In the genomic region with DNA sequence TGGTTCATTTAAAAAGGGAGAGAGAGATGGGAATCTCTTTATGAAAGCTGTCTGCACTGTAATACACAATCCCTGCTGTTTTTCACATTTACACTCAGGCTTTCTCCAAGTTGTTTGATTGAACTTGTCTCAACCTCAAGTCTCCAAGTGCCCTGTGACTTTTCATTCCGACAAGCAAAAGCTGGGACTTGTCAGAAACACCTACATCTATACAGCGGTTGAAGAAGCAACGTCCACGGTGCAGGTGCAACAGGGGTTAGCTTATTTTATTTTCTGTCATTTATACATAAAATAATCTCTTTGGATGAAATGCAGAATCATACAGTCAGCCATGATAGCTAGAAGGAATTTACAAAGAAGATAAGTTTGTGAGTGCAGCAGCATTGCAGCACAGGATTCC, we compare ENCODE assay signal across 21 mouse cellular contexts.
"Had no signal": no experiment of that assay in that cellular context is flagged by ENCODE, and none has a peak within 500 bp of the region (broad histone marks: within the 10 kb centered on the region; RNA-seq: fewer than 3 reads in every experiment).

No protein-coding gene starts in this region.

- H3K4me1 ChIP-seq: limb, embryonic 10.5 days; limb, embryonic 13.5 days; liver, embryonic 12.5 days; liver, embryonic 15.5 days; midbrain, embryonic 12.5 days; midbrain, embryonic 15.5 days; neural tube, embryonic 12.5 days; neural tube, embryonic 15.5 days had no signal

- H3K27me3 ChIP-seq: limb, embryonic 13.5 days; liver, embryonic 12.5 days; liver, embryonic 15.5 days; midbrain, embryonic 12.5 days; midbrain, embryonic 15.5 days; neural tube, embryonic 12.5 days; neural tube, embryonic 15.5 days had no signal

- H3K9me3 ChIP-seq: limb, embryonic 10.5 days; limb, embryonic 13.5 days; liver, embryonic 12.5 days; liver, embryonic 15.5 days; midbrain, embryonic 12.5 days; midbrain, embryonic 15.5 days; neural tube, embryonic 12.5 days; neural tube, embryonic 15.5 days had no signal

- ATAC-seq: liver, embryonic 12.5 days; midbrain, embryonic 15.5 days had no signal

- H3K9ac ChIP-seq: limb, embryonic 13.5 days; liver, embryonic 12.5 days; liver, embryonic 15.5 days; midbrain, embryonic 12.5 days; midbrain, embryonic 15.5 days; neural tube, embryonic 12.5 days; neural tube, embryonic 15.5 days had no signal

- H3K4me3 ChIP-seq: layer of hippocampus, adult 2 months; limb, embryonic 10.5 days; limb, embryonic 13.5 days; liver, embryonic 12.5 days; liver, embryonic 15.5 days; midbrain, embryonic 12.5 days; midbrain, embryonic 15.5 days; neural tube, embryonic 12.5 days; neural tube, embryonic 15.5 days had no signal

- H3K4me2 ChIP-seq: limb, embryonic 13.5 days; liver, embryonic 12.5 days; liver, embryonic 15.5 days; midbrain, embryonic 12.5 days; midbrain, embryonic 15.5 days; neural tube, embryonic 12.5 days; neural tube, embryonic 15.5 days had no signal

- H3K36me3 ChIP-seq: limb, embryonic 10.5 days; limb, embryonic 13.5 days; liver, embryonic 12.5 days; liver, embryonic 15.5 days; midbrain, embryonic 12.5 days; midbrain, embryonic 15.5 days; neural tube, embryonic 12.5 days; neural tube, embryonic 15.5 days had no signal

- DNase-seq: kidney, adult 2 months; kidney, postnatal 25 days; layer of hippocampus, adult 9-11 months; liver; lung, adult 18-20 months; lung, postnatal 14 days; right cerebral cortex, adult 18-20 months; right cerebral cortex, postnatal 14 days; right cerebral cortex, postnatal 4 days; thymus, postnatal 25 days had no signal

- H3K27ac ChIP-seq: kidney, postnatal 0 days; layer of hippocampus, adult 2 months; limb, embryonic 10.5 days; limb, embryonic 13.5 days; liver, embryonic 12.5 days; liver, embryonic 15.5 days; macrophage; midbrain, embryonic 12.5 days; midbrain, embryonic 15.5 days; neural tube, embryonic 12.5 days; neural tube, embryonic 15.5 days had no signal
